Mouse (Mus musculus) hematopoietic stem cell, adult 5-6 weeks (primary cell): ENCODE results near the gene Tmem135. TPM values are rescaled to one million over a fixed set of nuclear protein-coding genes. Genes with fewer than 3 reads are reported as not detected.

Experiments used
- ATAC-seq, 2 experiments: fragments of 125-278 bp in 1 of 2; replicated peaks in 1 of 2; 2 replicates each; pipeline ENCODE4 v1.8.0; 2016 to 2017; ENCODE audit warnings: inconsistent platforms in 2 of 2, mild to moderate bottlenecking in 2 of 2, moderate number of reproducible peaks in 2 of 2, low read depth in 1 of 2, moderate TSS enrichment in 1 of 2; ENCODE audit not compliant: low FRiP score in 2 of 2, poor library complexity in 2 of 2, severe bottlenecking in 2 of 2, insufficient read depth in 1 of 2, low TSS enrichment in 1 of 2
- total RNA-seq: library from RNA; stranded (forward); fragments of 172-1452, 232-1000 nt; gene quantifications from 2 replicates; pipeline ENCODE4 v1.2.3, GENCODE M21; 2017

Tmem135 gene
- total RNA-seq, 1 experiment from 2014 or later: 26.0 TPM

- ATAC-seq: no peak; a peak in 1 of 4 replicates
These were observed 156.9 kb downstream of the Tmem135 start for GRCm38 (mm10) chr7:89247012-89247710.

- ATAC-seq: no peak
These were observed 161.5 kb downstream of the Tmem135 start for GRCm38 (mm10) chr7:89242565-89242964.

- no peak for ATAC-seq
These were observed 161.9 kb downstream of the Tmem135 start for GRCm38 (mm10) chr7:89242143-89242542.

- ATAC-seq: no peak
These were observed 164.4 kb downstream of the Tmem135 start for GRCm38 (mm10) chr7:89239592-89239991.

- ATAC-seq: no peak
These were observed 167.4 kb downstream of the Tmem135 start for GRCm38 (mm10) chr7:89236592-89236991.

GRCm38 (mm10) chr7:89235974-89236507 lies 168.0 kb downstream of the Tmem135 start:
- peak; percentile 87 to 89 for ATAC-seq

GRCm38 (mm10) chr7:89232499-89233145 lies 171.4 kb downstream of the Tmem135 start:
- ATAC-seq: no peak

GRCm38 (mm10) chr7:89231200-89231790 lies 172.7 kb downstream of the Tmem135 start:
- ATAC-seq: no peak

- 0 out of 4 replicates have a peak, but pooled peaks of 1 of the 2 experiments have one; percentile 17 for ATAC-seq
These were observed 181.4 kb downstream of the Tmem135 start for GRCm38 (mm10) chr7:89222609-89223008.

- no peak for ATAC-seq
These were observed 187.4 kb downstream of the Tmem135 start for GRCm38 (mm10) chr7:89216628-89217027.

GRCm38 (mm10) chr7:89216118-89216517 lies 187.9 kb downstream of the Tmem135 start:
- peak; percentile 25 to 44; a peak in 2 of 4 replicates for ATAC-seq

- ATAC-seq: peak; percentile 40 to 53; a peak in 2 of 4 replicates
These were observed 188.3 kb downstream of the Tmem135 start for GRCm38 (mm10) chr7:89215714-89216113.

GRCm38 (mm10) chr7:89210506-89210905 lies 193.5 kb downstream of the Tmem135 start:
- ATAC-seq: no peak

GRCm38 (mm10) chr7:89206165-89206564 lies 197.9 kb downstream of the Tmem135 start:
- ATAC-seq: no peak

- ATAC-seq: no peak
These were observed 198.6 kb downstream of the Tmem135 start for GRCm38 (mm10) chr7:89205402-89205801.

- ATAC-seq: no peak
These were observed 200.9 kb downstream of the Tmem135 start for GRCm38 (mm10) chr7:89203144-89203543.

- ATAC-seq: no peak
These were observed 202.1 kb downstream of the Tmem135 start for GRCm38 (mm10) chr7:89201954-89202353.

GRCm38 (mm10) chr7:89198499-89198898 lies 205.5 kb downstream of the Tmem135 start:
- no peak for ATAC-seq
